Mouse (Mus musculus): Measurements from ENCODE around the gene Pate4. TPM values are rescaled to one million over a fixed set of nuclear protein-coding genes. Genes with fewer than 3 reads are reported as not detected.

Gene Pate4
- polyA plus RNA-seq, 1 experiment from 2014 or later = not detected

- TF ChIP-seq CTCF (IDR thresholded peaks at IDR 0.05) = no peak
- ChIA-PET POLR2A (no interaction called here), CTCF (interaction anchor here (1.6 kb wide), 1 partner anchor 288 kb away, joined by 5 read pairs; no protein-coding TSS in a partner anchor)
- peak; percentile 99 for ATAC-seq
- DNase-seq (ENCODE audit: low read depth, low spot score) = peak; percentile 79
- H3K27me3 ChIP-seq = no peaks in the 10 kb centered on the region
- in situ Hi-C loops (cut with MboI; ENCODE audit: low pct_unique_long_range_greater_than_20kb) = no loop called here
Measured at GRCm38 (mm10) chr9:35569571-35570534, 41.9 kb downstream of the Pate4 start, which contains the start of the genes Pate2 and Hyls1. Pate2 (plus strand) TSS chr9:35570284. Hyls1 (minus strand) TSS chr9:35570398.

DNA sequence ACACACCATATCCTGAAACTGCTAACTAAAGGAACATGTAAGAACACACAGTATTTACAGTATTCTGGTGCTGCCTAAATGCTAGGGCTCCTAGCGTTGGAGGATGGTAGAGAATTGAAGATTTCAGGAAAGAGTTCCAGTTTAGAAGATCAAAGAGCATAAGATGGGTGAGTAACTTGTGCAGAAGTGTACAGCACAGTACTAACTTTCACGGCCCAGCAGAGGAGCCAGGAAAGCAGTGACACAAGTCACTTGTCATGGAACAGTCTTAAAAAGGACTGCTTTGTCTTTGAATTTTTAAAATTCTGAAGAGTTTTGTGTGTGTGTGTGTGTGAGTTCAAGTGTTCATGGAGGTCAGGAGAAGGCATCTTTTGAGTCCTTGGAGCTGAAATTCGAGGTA is 43.7 kb downstream of the Pate4 start:
- no peak for TF ChIP-seq CTCF (IDR thresholded peaks at IDR 0.05)
- DNase-seq (ENCODE audit: low read depth, low spot score) = no peak
- ATAC-seq = no peak
- in situ Hi-C loops (cut with MboI; ENCODE audit: low pct_unique_long_range_greater_than_20kb) = no loop called here
- ChIA-PET CTCF (no interaction called here), POLR2A (no interaction called here)
- H3K27me3 ChIP-seq = no peaks in the 10 kb centered on the region

GRCm38 (mm10) chr9:35564536-35565240 is 47.1 kb downstream of the Pate4 start:
- TF ChIP-seq CTCF (IDR thresholded peaks at IDR 0.05) = no peak
- ATAC-seq = no peak
- ChIA-PET POLR2A (no interaction called here), CTCF (no interaction called here)
- DNase-seq (ENCODE audit: low read depth, low spot score) = no peak
- H3K27me3 ChIP-seq = no peaks in the 10 kb centered on the region
- in situ Hi-C loops (cut with MboI; ENCODE audit: low pct_unique_long_range_greater_than_20kb) = no loop called here

- H3K27me3 ChIP-seq = peaks cover 14% of the 10 kb centered on the region
- no peak for ATAC-seq
- TF ChIP-seq CTCF (IDR thresholded peaks at IDR 0.05) = no peak
- CTCF ChIA-PET = no interaction called here
- no peak for DNase-seq (ENCODE audit: low read depth, low spot score)
- in situ Hi-C loops (cut with MboI; ENCODE audit: low pct_unique_long_range_greater_than_20kb) = no loop called here
- POLR2A ChIA-PET = no interaction called here
Measured at GRCm38 (mm10) chr9:35561583-35561982, 50.2 kb downstream of the Pate4 start.

DNA sequence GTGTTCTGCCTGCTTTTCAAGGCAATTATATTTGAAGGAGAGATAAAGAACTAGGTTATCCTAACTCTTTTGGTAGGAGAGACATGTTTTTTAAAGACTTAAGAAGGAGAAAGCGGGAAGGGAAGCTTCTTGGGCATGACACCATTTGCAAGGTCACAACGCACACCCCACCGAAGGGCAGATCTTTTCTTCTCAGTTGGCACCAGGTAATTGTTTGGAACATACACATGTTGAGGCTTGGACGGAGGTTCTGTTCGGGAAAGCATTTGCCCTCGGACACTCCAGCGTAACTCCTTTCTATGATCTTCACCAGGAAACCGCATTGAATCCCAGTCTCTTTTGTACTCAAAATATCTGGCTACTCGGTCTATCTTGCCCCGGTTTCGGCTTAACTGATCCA is 50.7 kb downstream of the Pate4 start:
- DNase-seq (ENCODE audit: low read depth, low spot score) (no peak), ATAC-seq (no peak)
- ChIA-PET POLR2A (no interaction called here), CTCF (no interaction called here)
- in situ Hi-C loops (cut with MboI; ENCODE audit: low pct_unique_long_range_greater_than_20kb) = no loop called here
- no peak for TF ChIP-seq CTCF (IDR thresholded peaks at IDR 0.05)
- peaks cover 15% of the 10 kb centered on the region for H3K27me3 ChIP-seq

GRCm38 (mm10) chr9:35559009-35559890 is 52.5 kb downstream of the Pate4 start:
- ChIA-PET CTCF (no interaction called here), POLR2A (no interaction called here)
- in situ Hi-C loops (cut with MboI; ENCODE audit: low pct_unique_long_range_greater_than_20kb) = no loop called here
- no peak for TF ChIP-seq CTCF (IDR thresholded peaks at IDR 0.05)
- ATAC-seq (peak; percentile 89), DNase-seq (ENCODE audit: low read depth, low spot score) (no peak)
- peaks cover 24% of the 10 kb centered on the region for H3K27me3 ChIP-seq

DNA sequence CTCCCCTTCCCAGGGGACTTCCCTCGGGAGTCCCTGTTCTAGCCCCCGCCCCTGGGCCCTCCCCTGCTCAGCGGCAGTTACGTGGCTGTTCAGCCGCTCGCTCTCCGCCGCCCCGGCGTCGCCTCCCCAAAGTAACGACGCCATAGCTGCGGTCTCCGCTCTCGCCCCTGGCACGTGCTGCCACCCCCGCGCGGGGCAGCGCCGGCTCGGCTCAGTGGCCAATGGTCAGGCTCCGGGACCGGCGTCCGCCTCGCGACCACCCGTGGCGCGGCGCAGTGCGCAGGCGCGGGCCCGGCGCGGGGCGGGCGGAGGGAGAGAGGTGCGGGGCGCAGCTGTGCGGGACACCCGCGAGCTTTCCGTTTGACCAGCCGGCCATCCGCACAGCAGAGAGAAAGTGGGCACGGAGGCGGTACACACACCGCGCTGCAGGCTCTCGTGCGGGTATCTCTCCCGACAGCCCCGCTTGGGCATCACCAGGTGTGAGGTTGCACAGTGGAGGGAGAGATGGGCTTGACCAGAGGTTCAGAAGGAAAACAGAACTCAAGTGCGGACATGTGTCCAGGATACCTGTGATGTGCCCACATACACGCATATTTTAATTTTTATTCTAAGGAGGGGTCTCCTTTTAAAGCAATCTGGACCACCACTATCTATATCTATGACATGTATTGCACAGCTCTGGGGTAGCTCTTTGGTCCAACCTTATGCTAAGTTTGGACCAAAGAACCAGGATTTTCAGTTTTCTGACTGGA is 53.3 kb downstream of the Pate4 start, which contains the start of the genes Ddx25 and Pus3:
Ddx25 (minus strand) TSS at position 272 of the 752 bp plus-strand sequence.
Pus3 (plus strand) TSS at position 339 of the 752 bp plus-strand sequence.
- ChIA-PET POLR2A (interaction anchor here (0.6 kb wide), 1 partner anchor 123 kb away, joined by 3 read pairs; no protein-coding TSS in a partner anchor), CTCF (no interaction called here)
- peaks cover 26% of the 10 kb centered on the region for H3K27me3 ChIP-seq
- TF ChIP-seq CTCF (IDR thresholded peaks at IDR 0.05) = no peak
- no peak for DNase-seq (ENCODE audit: low read depth, low spot score)
- ATAC-seq = peak; percentile 61
- in situ Hi-C loops (cut with MboI; ENCODE audit: low pct_unique_long_range_greater_than_20kb) = no loop called here

Other genes with a start within 250 kb of the Pate4 start
- 35.7 TPM for gene Cdon, start 190.8 kb downstream of the Pate4 start, polyA plus RNA-seq (2021)
- not detected for gene Gm1113, start 93.7 kb downstream of the Pate4 start, polyA plus RNA-seq (2021)
- 1.3 TPM for gene Ddx25, start 53.4 kb downstream of the Pate4 start, polyA plus RNA-seq (2021)
- 15.3 TPM for gene Pus3, start 53.3 kb downstream of the Pate4 start, polyA plus RNA-seq (2021)
- 0.28 TPM for gene Pate2, start 41.7 kb downstream of the Pate4 start, polyA plus RNA-seq (2021)
- 11.0 TPM for gene Hyls1, start 41.5 kb downstream of the Pate4 start, polyA plus RNA-seq (2021)
- not detected for gene Pate3, start 36.3 kb upstream of the Pate4 start, polyA plus RNA-seq (2021)
- not detected for gene Pate1, start 75.4 kb upstream of the Pate4 start, polyA plus RNA-seq (2021)
- gene Gm17677, start 129.1 kb upstream of the Pate4 start, polyA plus RNA-seq (2021) = not detected
- gene Gm17727, start 166.2 kb upstream of the Pate4 start, polyA plus RNA-seq (2021) = not detected
- not detected for gene Gm27235, start 178.2 kb upstream of the Pate4 start, polyA plus RNA-seq (2021)
- not detected for gene D730048I06Rik, start 178.2 kb upstream of the Pate4 start, polyA plus RNA-seq (2021)
- not detected for gene 9230110F15Rik, start 232.2 kb upstream of the Pate4 start, polyA plus RNA-seq (2021)

Data from Patski (cell line).